Mouse (Mus musculus) kidney, postnatal 36 days (tissue): ENCODE data around the gene Cep128.
"Not testable (repeated sequence)": the region's sequence is repeated elsewhere in the genome, so short reads cannot be mapped to it uniquely, and the experiment has no call there.

Source experiments
- DNase-seq, 2 experiments: peaks; one replicate each; pipeline ENCODE4 v3.0.0; 2021 to 2022; ENCODE audit warnings: mixed read lengths in 2 of 2

Cep128 gene

GRCm38 (mm10) chr12:91052301-91052700 lies 331.9 kb downstream of the Cep128 start:
- no peak for DNase-seq

GRCm38 (mm10) chr12:91050593-91051325 lies 333.4 kb downstream of the Cep128 start:
- DNase-seq: no peak

- DNase-seq: no peak
Measured at GRCm38 (mm10) chr12:91041363-91041762, 342.8 kb downstream of the Cep128 start.

- DNase-seq: no peak
Measured at GRCm38 (mm10) chr12:91040267-91040905, 343.8 kb downstream of the Cep128 start.

GRCm38 (mm10) chr12:91029116-91029515 lies 355.1 kb downstream of the Cep128 start:
- DNase-seq: no peak

GRCm38 (mm10) chr12:91027681-91028080 lies 356.5 kb downstream of the Cep128 start:
- no peak for DNase-seq

- DNase-seq: no peak
Measured at GRCm38 (mm10) chr12:91027100-91027499, 357.1 kb downstream of the Cep128 start.

GRCm38 (mm10) chr12:91015075-91015474 lies 369.1 kb downstream of the Cep128 start:
- DNase-seq: no peak

GRCm38 (mm10) chr12:91013043-91013442 lies 371.2 kb downstream of the Cep128 start:
- DNase-seq: no peak

- DNase-seq: no peak
Measured at GRCm38 (mm10) chr12:91012184-91012583, 372.0 kb downstream of the Cep128 start.

GRCm38 (mm10) chr12:91008736-91009135 lies 375.5 kb downstream of the Cep128 start:
- DNase-seq: no peak

- DNase-seq: no peak
Measured at GRCm38 (mm10) chr12:91008170-91008569, 376.0 kb downstream of the Cep128 start.

GRCm38 (mm10) chr12:90997539-90997938 lies 386.7 kb downstream of the Cep128 start:
- DNase-seq: no peak

- DNase-seq: no peak
Measured at GRCm38 (mm10) chr12:90993331-90993730, 390.9 kb downstream of the Cep128 start.

- no peak for DNase-seq
Measured at GRCm38 (mm10) chr12:90987782-90988181, 396.4 kb downstream of the Cep128 start.

GRCm38 (mm10) chr12:90987259-90987658 lies 396.9 kb downstream of the Cep128 start:
- DNase-seq: no peak

GRCm38 (mm10) chr12:90982018-90982417 lies 402.2 kb downstream of the Cep128 start:
- DNase-seq: no peak

- DNase-seq: not testable (repeated sequence)
Measured at GRCm38 (mm10) chr12:90976406-90976805, 407.8 kb downstream of the Cep128 start.

- no peak for DNase-seq
Measured at GRCm38 (mm10) chr12:90975429-90975828, 408.8 kb downstream of the Cep128 start.

GRCm38 (mm10) chr12:90971156-90971555 lies 413.1 kb downstream of the Cep128 start:
- no peak for DNase-seq

- DNase-seq: no peak
Measured at GRCm38 (mm10) chr12:90961386-90962017, 422.7 kb downstream of the Cep128 start.

- no peak for DNase-seq
Measured at GRCm38 (mm10) chr12:90954740-90955473, 429.3 kb downstream of the Cep128 start.
